Mouse (Mus musculus) midbrain, postnatal 0 days (tissue): ENCODE data around the gene Cx3cr1. TPM values are rescaled to one million over a fixed set of nuclear protein-coding genes. Genes with fewer than 3 reads are reported as not detected.

ENCODE experiments used
- ATAC-seq: fragments of 200-750 bp; cut with Nextera tagmentation; 2 replicates; pipeline ENCODE4 v1.8.0; 2017; ENCODE audit warnings: moderate number of reproducible peaks, mild to moderate bottlenecking, moderate TSS enrichment, moderate library complexity; ENCODE audit not compliant: low FRiP score
- DNase-seq: peaks from one replicate; pipeline ENCODE4 v3.0.0-alpha.2; 2015; ENCODE audit warnings: low spot score
- H3K27ac ChIP-seq: fragments of 300-500 bp; sonication (generic); 2 replicates; pipeline ENCODE4 v1.5.1; 2014; ENCODE audit warnings: low read depth, mild to moderate bottlenecking, low read length, mixed read lengths
- H3K27me3 ChIP-seq: fragments of 300-500 bp; sonication (generic); 2 replicates; pipeline ENCODE4 v1.6.1; 2014; ENCODE audit warnings: low read length, control low read depth, mixed read lengths; ENCODE audit not compliant: insufficient read depth
- H3K36me3 ChIP-seq: fragments of 300-500 bp; sonication (generic); 2 replicates; pipeline ENCODE4 v1.6.1; 2014; ENCODE audit warnings: low read length, control low read depth, mixed read lengths; ENCODE audit not compliant: insufficient read depth
- H3K4me1 ChIP-seq: fragments of 300-500 bp; sonication (generic); 2 replicates; pipeline ENCODE4 v1.6.1; 2014; ENCODE audit warnings: mild to moderate bottlenecking, control low read depth, antibody characterized with exemption, low read length, mixed read lengths; ENCODE audit not compliant: insufficient read depth
- H3K4me2 ChIP-seq: fragments of 300-500 bp; sonication (generic); 2 replicates; pipeline ENCODE4 v1.6.1; 2014; ENCODE audit warnings: low read depth, mild to moderate bottlenecking, low read length, mixed read lengths; ENCODE audit not compliant: poor library complexity, severe bottlenecking
- H3K4me3 ChIP-seq: fragments of 300-500 bp; sonication (generic); 2 replicates; pipeline ENCODE4 v1.5.1; 2014; ENCODE audit warnings: low read depth, mild to moderate bottlenecking, low read length, moderate library complexity
- H3K9ac ChIP-seq: fragments of 300-500 bp; sonication (generic); replicated peaks from 2 replicates; pipeline ENCODE4 v1.6.1; 2014; ENCODE audit warnings: mild to moderate bottlenecking, low read length, moderate library complexity, mixed read lengths; ENCODE audit not compliant: poor library complexity, severe bottlenecking
- H3K9me3 ChIP-seq: fragments of 300-500 bp; sonication (generic); 2 replicates; pipeline ENCODE4 v1.6.1; 2016; ENCODE audit warnings: low read length, control low read depth
- CTCF ChIP-seq: IDR thresholded peaks from 2 replicates; pipeline ENCODE4 v1.5.1; 2016; ENCODE audit warnings: antibody characterized with exemption, mild to moderate bottlenecking
- WGBS: fragments of 180-500 bp; shearing (Covaris S2); extraction: QIAGEN DNeasy Blood & Tissue Kit; methylation state at CpG from one replicate; pipeline ENCODE4 v1.1.7; 2014; 5-methylcytosine and 5-hydroxymethylcytosine counted together
- polyA plus RNA-seq: library from polyadenylated mRNA; unstranded; fragments of >200 nt; fragmentation: Nextera tagmentation; extraction: Ambion mirVana; gene quantifications from 2 replicates; pipeline ENCODE4 v1.2.1, GENCODE M21; 2015
- total RNA-seq: library from RNA; depleted of rRNA; stranded (reverse); fragments of >200 nt; gene quantifications from 2 replicates; pipeline ENCODE4 v1.2.3, GENCODE M21; 2014

Gene Cx3cr1
- total and polyA plus RNA-seq, 2 experiments from 2014 or later: 9.0 to 19.3 TPM

GRCm38 (mm10) chr9:119937005-119937773, 132.5 kb downstream of the Cx3cr1 start, which contains the start of the genes Gorasp1 and Ttc21a:
Gorasp1 (minus strand) TSS chr9:119937565.
Ttc21a (plus strand) TSS chr9:119937606.
- Histone ChIP-seq H3K36me3 (0 out of 2 replicates have a peak, but pooled peaks cover under 1% of the 10 kb centered on the region), H3K27ac (peak within 1 kb of the TSS; percentile 67), H3K4me2 (peak within 1 kb of the TSS; percentile 73), H3K9me3 (no peaks in the 10 kb centered on the region), H3K4me1 (0 out of 2 replicates have a peak, but pooled peaks cover 7% of the 10 kb centered on the region), H3K9ac (peak within 1 kb of the TSS; percentile 80), H3K4me3 (peak within 1 kb of the TSS; percentile 56), H3K27me3 (no peaks in the 10 kb centered on the region)
- ATAC-seq (peak; percentile 93), DNase-seq (peak; percentile 94)
- TF ChIP-seq CTCF: no peak
- under 1% methylated on average over 39 of the region's 40 CpGs for WGBS

- Histone ChIP-seq H3K27ac (no peak overlapping the region), H3K9me3 (no peaks in the 10 kb centered on the region), H3K4me1 (0 out of 2 replicates have a peak, but pooled peaks cover 7% of the 10 kb centered on the region), H3K9ac (no peak overlapping the region), H3K4me3 (no peak overlapping the region), H3K36me3 (peaks cover 27% of the 10 kb centered on the region), H3K27me3 (no peaks in the 10 kb centered on the region), H3K4me2 (no peak overlapping the region)
- ATAC-seq: no peak
- WGBS: 94% methylated on average over 6 of the region's 6 CpGs
- TF ChIP-seq CTCF: no peak
- DNase-seq: no peak
Observed at GRCm38 (mm10) chr9:119933675-119934074, 136.0 kb downstream of the Cx3cr1 start.

GRCm38 (mm10) chr9:119932358-119932757, 137.3 kb downstream of the Cx3cr1 start:
- Histone ChIP-seq H3K27me3 (no peaks in the 10 kb centered on the region), H3K27ac (no peak overlapping the region), H3K9me3 (no peaks in the 10 kb centered on the region), H3K4me1 (0 out of 2 replicates have a peak, but pooled peaks cover 4% of the 10 kb centered on the region), H3K4me2 (no peak overlapping the region), H3K36me3 (peaks cover 40% of the 10 kb centered on the region), H3K9ac (no peak overlapping the region), H3K4me3 (no peak overlapping the region)
- ATAC-seq (no peak), DNase-seq (no peak)
- TF ChIP-seq CTCF: no peak
- 90% methylated on average over 12 of the region's 12 CpGs for WGBS

GRCm38 (mm10) chr9:119926497-119926896, 143.2 kb downstream of the Cx3cr1 start:
- H3K4me1 ChIP-seq: no peaks in the 10 kb centered on the region

GRCm38 (mm10) chr9:119925729-119926128, 143.9 kb downstream of the Cx3cr1 start:
- H3K27me3 ChIP-seq: no peaks in the 10 kb centered on the region
- H3K36me3 ChIP-seq: peaks cover 83% of the 10 kb centered on the region
- no peak for DNase-seq
- no peak overlapping the region for H3K4me2 ChIP-seq
- ATAC-seq: no peak
- TF ChIP-seq CTCF: no peak
- 66% methylated on average over 8 of the region's 8 CpGs for WGBS
- no peak overlapping the region for H3K4me3 ChIP-seq
- no peak overlapping the region for H3K27ac ChIP-seq
- H3K9me3 ChIP-seq: no peaks in the 10 kb centered on the region
- no peak overlapping the region for H3K9ac ChIP-seq
- no peaks in the 10 kb centered on the region for H3K4me1 ChIP-seq

More at GRCm38 (mm10) chr9:119926497-119926896, 143.2 kb downstream of the Cx3cr1 start:
- DNase-seq (no peak), ATAC-seq (no peak)
- H3K9ac ChIP-seq: no peak overlapping the region
- peaks cover 80% of the 10 kb centered on the region for H3K36me3 ChIP-seq
- H3K27me3 ChIP-seq: no peaks in the 10 kb centered on the region
- H3K4me2 ChIP-seq: no peak overlapping the region
- no peaks in the 10 kb centered on the region for H3K9me3 ChIP-seq
- no peak overlapping the region for H3K4me3 ChIP-seq
- WGBS: 85% methylated on average over 5 of the region's 5 CpGs
- H3K27ac ChIP-seq: no peak overlapping the region
- no peak for TF ChIP-seq CTCF

- H3K4me1 ChIP-seq: no peaks in the 10 kb centered on the region
- peaks cover 81% of the 10 kb centered on the region for H3K36me3 ChIP-seq
- H3K27ac ChIP-seq: no peak overlapping the region
- no peak overlapping the region for H3K9ac ChIP-seq
- no peak overlapping the region for H3K4me2 ChIP-seq
- no peak for TF ChIP-seq CTCF
- H3K4me3 ChIP-seq: no peak overlapping the region
- WGBS: 90% methylated on average over 16 of the region's 16 CpGs
- H3K9me3 ChIP-seq: no peaks in the 10 kb centered on the region
- ATAC-seq: no peak
- DNase-seq: no peak
- H3K27me3 ChIP-seq: no peaks in the 10 kb centered on the region
Observed at GRCm38 (mm10) chr9:119925120-119925657, 144.5 kb downstream of the Cx3cr1 start.
